Mouse (Mus musculus): ENCODE measurements at regions not wholly inside any gene's neighbourhood (a gene's known extent, or its start where the extent isn't known, plus 50 kb on each side); places are given as distances from the start of the nearest gene placed in this dataset.

GRCm38 (mm10) chr11:31746939-31747338 lies 75.3 kb upstream of the Bod1 start:
- DNase-seq (ENCODE audit: low spot score in 2 of 2), result no peak

GRCm38 (mm10) chr11:31748275-31748815 lies 76.7 kb upstream of the Bod1 start:
- no peak for DNase-seq (ENCODE audit: low spot score in 2 of 2)

GRCm38 (mm10) chr11:31751274-31751673 lies 79.6 kb upstream of the Bod1 start:
- no peak for DNase-seq (ENCODE audit: low spot score in 2 of 2)

GRCm38 (mm10) chr11:31753211-31753610 lies 81.5 kb upstream of the Bod1 start:
- DNase-seq (ENCODE audit: low spot score in 2 of 2), result no peak

- no peak for DNase-seq (ENCODE audit: low spot score in 2 of 2)
Measured at GRCm38 (mm10) chr11:31753711-31754161, 82.1 kb upstream of the Bod1 start.

GRCm38 (mm10) chr11:31754416-31754815 lies 82.7 kb upstream of the Bod1 start:
- DNase-seq (ENCODE audit: low spot score in 2 of 2), result no peak

GRCm38 (mm10) chr11:31755858-31756257 lies 84.2 kb upstream of the Bod1 start:
- DNase-seq (ENCODE audit: low spot score in 2 of 2), result no peak

- DNase-seq (ENCODE audit: low spot score in 2 of 2), result no peak
Measured at GRCm38 (mm10) chr11:31756355-31757145, 84.9 kb upstream of the Bod1 start.

GRCm38 (mm10) chr11:31759868-31760765 lies 88.4 kb upstream of the Bod1 start:
- no peak for DNase-seq (ENCODE audit: low spot score in 2 of 2)

GRCm38 (mm10) chr11:31763856-31764255 lies 92.2 kb upstream of the Bod1 start:
- DNase-seq (ENCODE audit: low spot score in 2 of 2), result no peak

- no peak for DNase-seq (ENCODE audit: low spot score in 2 of 2)
Measured at GRCm38 (mm10) chr11:31766296-31766695, 94.6 kb upstream of the Bod1 start.

- DNase-seq (ENCODE audit: low spot score in 2 of 2), result no peak
Measured at GRCm38 (mm10) chr11:31767727-31768495, 96.2 kb upstream of the Bod1 start.

- DNase-seq (ENCODE audit: low spot score in 2 of 2), result peak in 1 of 2 experiments; percentile 51
Measured at GRCm38 (mm10) chr11:31769804-31770654, 98.3 kb upstream of the Bod1 start.

GRCm38 (mm10) chr11:31770881-31771280 lies 99.2 kb upstream of the Bod1 start:
- DNase-seq (ENCODE audit: low spot score in 2 of 2), result peak in 1 of 2 experiments; percentile 56

GRCm38 (mm10) chr11:31771491-31772439 lies 100.1 kb upstream of the Bod1 start:
- no peak for DNase-seq (ENCODE audit: low spot score in 2 of 2)

- no peak for DNase-seq (ENCODE audit: low spot score in 2 of 2)
Measured at GRCm38 (mm10) chr11:31777531-31777930, 94.5 kb upstream of the Cpeb4 start.

- DNase-seq (ENCODE audit: low spot score in 2 of 2), result no peak
Measured at GRCm38 (mm10) chr11:31778766-31779165, 93.2 kb upstream of the Cpeb4 start.

- DNase-seq (ENCODE audit: low spot score in 2 of 2), result no peak
Measured at GRCm38 (mm10) chr11:31779267-31779666, 92.7 kb upstream of the Cpeb4 start.

- DNase-seq (ENCODE audit: low spot score in 2 of 2), result no peak
Measured at GRCm38 (mm10) chr11:31780969-31781368, 91.0 kb upstream of the Cpeb4 start.

Measured in adrenal gland, adult 18-20 months (tissue).